29 mouse cellular contexts compared by ENCODE assay signal in genomic region chr14:48316396-48316795, GRCm38 (mm10).
DNase-seq lines count a peak whose midpoint lies in the region; ATAC-seq and TF ChIP-seq lines count a peak whose summit lies in the region.
"Had no signal": no experiment of that assay in that cellular context is flagged by ENCODE, and none has a peak within 500 bp of the region (broad histone marks: within the 10 kb centered on the region; RNA-seq: fewer than 3 reads in every experiment).

No protein-coding gene starts in this region.

- no peak for TF ChIP-seq CTCF in heart, adult 2 months (IDR thresholded peaks at IDR 0.05)
- no peak for TF ChIP-seq CTCF in heart, postnatal 0 days (IDR thresholded peaks at IDR 0.05; ENCODE audit: low read depth)

- H3K27me3 ChIP-seq in embryonic facial prominence, embryonic 11.5 days (ENCODE audit: control insufficient read depth, insufficient read depth, low read length) = no peaks in the 10 kb centered on the region
- no peaks in the 10 kb centered on the region for H3K27me3 ChIP-seq in embryonic facial prominence, embryonic 10.5 days (replicated peaks; ENCODE audit: low read depth, poor library complexity, severe bottlenecking)
- H3K27me3 ChIP-seq in heart, embryonic 14.5 days (ENCODE audit: control insufficient read depth, insufficient read depth, low read length) = peaks cover 65% of the 10 kb centered on the region
- H3K27me3 ChIP-seq in heart, adult 2 months (ENCODE audit: control insufficient read depth, insufficient read depth, low read length) = no peaks in the 10 kb centered on the region
- peaks cover 47% of the 10 kb centered on the region for H3K27me3 ChIP-seq in heart, postnatal 0 days (ENCODE audit: control insufficient read depth, insufficient read depth, low read length)
- H3K27me3 ChIP-seq: CH12.LX; embryonic facial prominence, embryonic 12.5 days; embryonic facial prominence, embryonic 15.5 days; hindbrain, embryonic 13.5 days; intestine, embryonic 15.5 days; Patski had no signal

- no peaks in the 10 kb centered on the region for H3K4me1 ChIP-seq in embryonic facial prominence, embryonic 11.5 days (ENCODE audit: control insufficient read depth, insufficient read depth, low read length)
- no peaks in the 10 kb centered on the region for H3K4me1 ChIP-seq in embryonic facial prominence, embryonic 10.5 days
- H3K4me1 ChIP-seq in heart, embryonic 14.5 days (ENCODE audit: control insufficient read depth in 2 of 2, insufficient read depth in 2 of 2, low read length in 2 of 2) = peaks cover 3 to 11% of the 10 kb centered on the region in 2 experiments; a peak in 3 of 4 replicates
- no peaks in the 10 kb centered on the region for H3K4me1 ChIP-seq in heart, adult 2 months (ENCODE audit: control insufficient read depth, insufficient read depth, low read length)
- peaks cover 6% of the 10 kb centered on the region; the same call in 1 of the 2 replicates for H3K4me1 ChIP-seq in heart, postnatal 0 days (ENCODE audit: control insufficient read depth, insufficient read depth)
- H3K4me1 ChIP-seq: embryonic facial prominence, embryonic 15.5 days; hindbrain, embryonic 10.5 days; hindbrain, embryonic 13.5 days; intestine, embryonic 15.5 days had no signal

- no peaks in the 10 kb centered on the region for H3K9me3 ChIP-seq in embryonic facial prominence, embryonic 11.5 days (replicated peaks; ENCODE audit: control insufficient read depth, low read length)
- no peaks in the 10 kb centered on the region for H3K9me3 ChIP-seq in embryonic facial prominence, embryonic 10.5 days
- H3K9me3 ChIP-seq in heart, embryonic 14.5 days (ENCODE audit: control insufficient read depth, low read length) = no peaks in the 10 kb centered on the region
- H3K9me3 ChIP-seq in heart, postnatal 0 days (replicated peaks; ENCODE audit: control insufficient read depth, low read length) = no peaks in the 10 kb centered on the region
- H3K9me3 ChIP-seq: embryonic facial prominence, embryonic 12.5 days; embryonic facial prominence, embryonic 15.5 days; G1E; hindbrain, embryonic 10.5 days; hindbrain, embryonic 13.5 days; intestine, embryonic 15.5 days had no signal

- peak; percentile 19 for DNase-seq in embryonic facial prominence, embryonic 11.5 days (ENCODE audit: low spot score)
- DNase-seq in embryonic facial prominence, embryonic 10.5 days (ENCODE audit: low spot score) = no peak
- no peak for DNase-seq in heart, adult 2 months
- no peak for DNase-seq in heart, postnatal 0 days (ENCODE audit: low spot score)
- DNase-seq in heart, adult 18-20 months = no peak
- DNase-seq in yolk sac, embryonic 10.5 days (ENCODE audit: low spot score) = peak; percentile 13
- DNase-seq: adrenal gland, postnatal 10 days; adrenal gland, postnatal 36 days; B cell, adult 2 months; cerebellum, adult 18-20 months; cerebellum, adult 9-10 months; cerebellum, postnatal 14 days; forebrain, postnatal 0 days; gastrocnemius, postnatal 25 days; heart, postnatal 10 days; heart, postnatal 36 days; kidney, adult 11 months; kidney, adult 8-10 months had no signal

- H3K4me2 ChIP-seq in embryonic facial prominence, embryonic 11.5 days (ENCODE audit: low read depth, low read length) = no peak overlapping the region
- H3K4me2 ChIP-seq in heart, embryonic 14.5 days (ENCODE audit: low read length) = peak overlapping the region; percentile 16
- 0 out of 2 replicates have a peak overlapping the region, but pooled peaks have one; percentile 4 for H3K4me2 ChIP-seq in heart, postnatal 0 days (ENCODE audit: low read depth, low read length)
- H3K4me2 ChIP-seq: embryonic facial prominence, embryonic 12.5 days; embryonic facial prominence, embryonic 15.5 days; hindbrain, embryonic 13.5 days; intestine, embryonic 15.5 days had no signal

- no peak for TF ChIP-seq EP300 in heart, adult 2 months (IDR thresholded peaks at IDR 0.05; ENCODE audit: insufficient read depth, low read depth, low read length)
- TF ChIP-seq EP300 in heart, postnatal 0 days (IDR thresholded peaks at IDR 0.05; ENCODE audit: low read depth) = 0 out of 2 replicates have a peak, but pooled peaks have one; percentile 42

- H3K9ac ChIP-seq in embryonic facial prominence, embryonic 11.5 days (replicated peaks; ENCODE audit: low read length) = no peak overlapping the region
- no peak overlapping the region for H3K9ac ChIP-seq in heart, embryonic 14.5 days (ENCODE audit: low read length)
- no peak overlapping the region for H3K9ac ChIP-seq in heart, adult 2 months (ENCODE audit: low read depth, low read length)
- no peak overlapping the region for H3K9ac ChIP-seq in heart, postnatal 0 days (replicated peaks; ENCODE audit: low read depth, low read length)
- H3K9ac ChIP-seq: embryonic facial prominence, embryonic 12.5 days; embryonic facial prominence, embryonic 15.5 days; forebrain, postnatal 0 days; hindbrain, embryonic 13.5 days; intestine, embryonic 15.5 days had no signal

- intact Hi-C loops in heart, adult 2 months (cut with DNase I) = no loop called here

- H3K27ac ChIP-seq in embryonic facial prominence, embryonic 11.5 days (replicated peaks; ENCODE audit: low read depth, low read length) = no peak overlapping the region
- H3K27ac ChIP-seq in embryonic facial prominence, embryonic 10.5 days (replicated peaks) = no peak overlapping the region
- H3K27ac ChIP-seq in heart, embryonic 14.5 days (replicated peaks in 1 of 2; ENCODE audit: control insufficient read depth in 1 of 2, insufficient read depth in 1 of 2, low read depth in 2 of 2, low read length in 2 of 2) = no peak overlapping the region
- H3K27ac ChIP-seq in heart, adult 2 months = no peak overlapping the region
- H3K27ac ChIP-seq in heart, postnatal 0 days (ENCODE audit: low read depth) = no peak overlapping the region
- H3K27ac ChIP-seq: embryonic facial prominence, embryonic 12.5 days; embryonic facial prominence, embryonic 15.5 days; hindbrain, embryonic 10.5 days; hindbrain, embryonic 13.5 days; intestine, embryonic 15.5 days had no signal

- H3K4me3 ChIP-seq in embryonic facial prominence, embryonic 11.5 days (ENCODE audit: low read depth, low read length) = no peak overlapping the region
- no peak overlapping the region for H3K4me3 ChIP-seq in embryonic facial prominence, embryonic 10.5 days
- H3K4me3 ChIP-seq in heart, embryonic 14.5 days (ENCODE audit: control insufficient read depth in 1 of 2, insufficient read depth in 1 of 2, low read depth in 1 of 2, low read length in 2 of 2) = no peak overlapping the region
- no peak overlapping the region for H3K4me3 ChIP-seq in heart, adult 2 months
- H3K4me3 ChIP-seq in heart, postnatal 0 days (ENCODE audit: low read depth, low read length) = no peak overlapping the region
- H3K4me3 ChIP-seq: embryonic facial prominence, embryonic 12.5 days; embryonic facial prominence, embryonic 15.5 days; hindbrain, embryonic 10.5 days; hindbrain, embryonic 13.5 days; intestine, embryonic 15.5 days had no signal

- H3K79me2 ChIP-seq in heart, adult 2 months (replicated peaks; ENCODE audit: control insufficient read depth, insufficient read depth, low read length) = no peaks in the 10 kb centered on the region

- H3K36me3 ChIP-seq in embryonic facial prominence, embryonic 11.5 days (replicated peaks; ENCODE audit: control insufficient read depth, insufficient read depth, low read depth, low read length) = no peaks in the 10 kb centered on the region
- H3K36me3 ChIP-seq in embryonic facial prominence, embryonic 10.5 days (replicated peaks) = no peaks in the 10 kb centered on the region
- H3K36me3 ChIP-seq in heart, embryonic 14.5 days (ENCODE audit: control insufficient read depth, insufficient read depth, low read length) = no peaks in the 10 kb centered on the region
- no peaks in the 10 kb centered on the region for H3K36me3 ChIP-seq in heart, adult 2 months (ENCODE audit: control insufficient read depth, insufficient read depth, low read length)
- H3K36me3 ChIP-seq in heart, postnatal 0 days (replicated peaks; ENCODE audit: control insufficient read depth, insufficient read depth, low read length) = no peaks in the 10 kb centered on the region
- H3K36me3 ChIP-seq: embryonic facial prominence, embryonic 12.5 days; embryonic facial prominence, embryonic 15.5 days; G1E; hindbrain, embryonic 10.5 days; hindbrain, embryonic 13.5 days; intestine, embryonic 15.5 days had no signal

- TF ChIP-seq POLR2A in heart, adult 2 months (IDR thresholded peaks at IDR 0.05; ENCODE audit: insufficient read depth, low read depth, low read length) = no peak

- ATAC-seq in embryonic facial prominence, embryonic 11.5 days (replicated peaks; ENCODE audit: insufficient number of reproducible peaks, low FRiP score, low TSS enrichment, low read depth) = no peak
- ATAC-seq in heart, embryonic 14.5 days (ENCODE audit: insufficient number of reproducible peaks, insufficient read depth, low FRiP score, low read depth) = peak; percentile 61; the same call in 1 of the 2 replicates
- peak; percentile 69 for ATAC-seq in heart, postnatal 0 days (ENCODE audit: insufficient read depth, low read depth)
- ATAC-seq: forebrain, embryonic 14.5 days; forebrain, postnatal 0 days; hindbrain, embryonic 16.5 days; intestine, embryonic 15.5 days; Patski had no signal

- 58% methylated on average over 8 of the region's 8 CpGs for WGBS in embryonic facial prominence, embryonic 11.5 days
- WGBS in embryonic facial prominence, embryonic 10.5 days = 70% methylated on average over 8 of the region's 8 CpGs
- 9% methylated on average over 8 of the region's 8 CpGs for WGBS in heart, embryonic 14.5 days
- 47% methylated on average over 8 of the region's 8 CpGs for WGBS in heart, adult 2 months
- 18% methylated on average over 8 of the region's 8 CpGs for WGBS in heart, postnatal 0 days

Comparison
In these comparisons a context has a peak if more than half of its experiments do, and no peak if none do; other contexts are left out.
1. DNase-seq: peak in embryonic facial prominence, embryonic 11.5 days (single experiment) and yolk sac, embryonic 10.5 days (single experiment); none in embryonic facial prominence, embryonic 10.5 days (single experiment), heart, adult 2 months (0 of 2), heart, postnatal 0 days (single experiment) and heart, adult 18-20 months (0 of 2).